Mouse (Mus musculus) forebrain, embryonic 14.5 days (tissue): ENCODE results near the gene Fbxo9. TPM values are rescaled to one million over a fixed set of nuclear protein-coding genes. Genes with fewer than 3 reads are reported as not detected.
A peak's percentile ranks its signal among the peaks of the same experiment; 100 is the strongest.
"Not testable (repeated sequence)": the region's sequence is repeated elsewhere in the genome, so short reads cannot be mapped to it uniquely, and the experiment has no call there.

Experiments used
- ATAC-seq: fragments of 200-750 bp; cut with Nextera tagmentation; 2 replicates; pipeline ENCODE4 v1.8.0; 2017; ENCODE audit warnings: mild to moderate bottlenecking, moderate library complexity
- DNase-seq: peaks from one replicate; pipeline ENCODE4 v3.0.0-alpha.2; 2015; ENCODE audit warnings: low spot score
- H3K27ac ChIP-seq: fragments of 300-500 bp; sonication (generic); 2 replicates; pipeline ENCODE4 v1.5.1; 2014; ENCODE audit warnings: low read depth, mild to moderate bottlenecking, control low read depth, low read length, moderate library complexity
- H3K27me3 ChIP-seq: fragments of 300-500 bp; sonication (generic); replicated peaks from 2 replicates; pipeline ENCODE4 v1.6.1; 2014; ENCODE audit warnings: low read length, control low read depth, mixed read lengths; ENCODE audit not compliant: control insufficient read depth, insufficient read depth
- H3K36me3 ChIP-seq: fragments of 300-500 bp; sonication (generic); 2 replicates; pipeline ENCODE4 v1.6.1; 2014; ENCODE audit warnings: low read length, control low read depth; ENCODE audit not compliant: control insufficient read depth, insufficient read depth
- H3K4me1 ChIP-seq: fragments of 300-500 bp; sonication (generic); 2 replicates; pipeline ENCODE4 v1.6.1; 2014; ENCODE audit warnings: antibody characterized with exemption, low read length, control low read depth; ENCODE audit not compliant: control insufficient read depth, insufficient read depth
- H3K4me2 ChIP-seq: fragments of 300-500 bp; sonication (generic); 2 replicates; pipeline ENCODE4 v1.6.1; 2014; ENCODE audit warnings: mild to moderate bottlenecking, control low read depth, low read length
- H3K4me3 ChIP-seq: fragments of 300-500 bp; sonication (generic); 2 replicates; pipeline ENCODE4 v1.5.1; 2014; ENCODE audit warnings: low read depth, low read length, control low read depth
- H3K9ac ChIP-seq: fragments of 300-500 bp; sonication (generic); 2 replicates; pipeline ENCODE4 v1.6.1; 2014; ENCODE audit warnings: mild to moderate bottlenecking, low read length, control low read depth, moderate library complexity
- H3K9me3 ChIP-seq: fragments of 300-500 bp; sonication (generic); replicated peaks from 2 replicates; pipeline ENCODE4 v1.6.1; 2016; ENCODE audit warnings: low read length, control low read depth, mixed read lengths; ENCODE audit not compliant: control insufficient read depth
- WGBS: fragments of 180-500 bp; shearing (Covaris S2); extraction: QIAGEN DNeasy Blood & Tissue Kit; methylation state at CpG from one replicate; pipeline ENCODE4 v1.1.7; 2014; 5-methylcytosine and 5-hydroxymethylcytosine counted together
- polyA plus RNA-seq: library from polyadenylated mRNA; unstranded; fragments of >200 nt; fragmentation: Nextera tagmentation; extraction: Ambion mirVana; gene quantifications from 2 replicates; pipeline ENCODE4 v1.2.1, GENCODE M21; 2014

Fbxo9 gene
- polyA plus RNA-seq: 50.3 and 53.0 TPM in 2 replicates

- Histone ChIP-seq H3K4me3 (peak within 1 kb of the TSS; percentile 90), H3K27me3 (no peaks in the 10 kb centered on the region), H3K4me2 (peak within 1 kb of the TSS; percentile 87), H3K27ac (peak within 1 kb of the TSS; percentile 86), H3K4me1 (peaks cover 11% of the 10 kb centered on the region), H3K36me3 (no peaks in the 10 kb centered on the region), H3K9ac (peak within 1 kb of the TSS; percentile 79), H3K9me3 (no peaks in the 10 kb centered on the region)
- WGBS: 1% methylated on average over 20 of the region's 20 CpGs
- ATAC-seq (peak; percentile 94), DNase-seq (peak; percentile 99)
These were observed at the start of gene Fbxo9, which contains the start of gene Ick for GRCm38 (mm10) chr9:78108796-78109239. TSS of gene Fbxo9 (minus strand) at chr9:78109065. TSS of gene Ick (plus strand) at chr9:78109192.

- Histone ChIP-seq H3K9me3 (no peaks in the 10 kb centered on the region), H3K27me3 (no peaks in the 10 kb centered on the region), H3K9ac (no peak overlapping the region), H3K4me1 (no peaks in the 10 kb centered on the region), H3K27ac (no peak overlapping the region), H3K36me3 (peaks cover 85% of the 10 kb centered on the region), H3K4me2 (no peak overlapping the region), H3K4me3 (no peak overlapping the region)
- no peak for ATAC-seq
- DNase-seq: no peak
- WGBS: 88% methylated on average over 1 of the region's 1 CpGs
These were observed 48.4 kb upstream of the Fbxo9 start for GRCm38 (mm10) chr9:78157221-78157620.

GRCm38 (mm10) chr9:78154211-78154977, 45.5 kb upstream of the Fbxo9 start:
- ATAC-seq (no peak), DNase-seq (no peak)
- WGBS: 93% methylated on average over 11 of the region's 11 CpGs
- H3K27me3 ChIP-seq: no peaks in the 10 kb centered on the region
- no peaks in the 10 kb centered on the region for H3K4me1 ChIP-seq
- H3K9ac ChIP-seq: no peak overlapping the region
- peaks cover 74% of the 10 kb centered on the region for H3K36me3 ChIP-seq
- H3K4me2 ChIP-seq: no peak overlapping the region
- H3K9me3 ChIP-seq: no peaks in the 10 kb centered on the region
- H3K4me3 ChIP-seq: no peak overlapping the region
- H3K27ac ChIP-seq: no peak overlapping the region

- not testable (repeated sequence) for H3K9ac ChIP-seq, H3K4me3 ChIP-seq, H3K4me1 ChIP-seq, H3K4me2 ChIP-seq, ATAC-seq, DNase-seq, H3K9me3 ChIP-seq, H3K27me3 ChIP-seq, H3K27ac ChIP-seq
- 92% methylated on average over 2 of the region's 2 CpGs for WGBS
- H3K36me3 ChIP-seq: peaks cover 53% of the 10 kb centered on the region
These were observed 40.9 kb upstream of the Fbxo9 start for GRCm38 (mm10) chr9:78149770-78150169.

- ATAC-seq: no peak
- H3K4me1 ChIP-seq: no peaks in the 10 kb centered on the region
- WGBS: 94% methylated on average over 6 of the region's 6 CpGs
These were observed 39.3 kb upstream of the Fbxo9 start for GRCm38 (mm10) chr9:78148149-78148548.

DNA sequence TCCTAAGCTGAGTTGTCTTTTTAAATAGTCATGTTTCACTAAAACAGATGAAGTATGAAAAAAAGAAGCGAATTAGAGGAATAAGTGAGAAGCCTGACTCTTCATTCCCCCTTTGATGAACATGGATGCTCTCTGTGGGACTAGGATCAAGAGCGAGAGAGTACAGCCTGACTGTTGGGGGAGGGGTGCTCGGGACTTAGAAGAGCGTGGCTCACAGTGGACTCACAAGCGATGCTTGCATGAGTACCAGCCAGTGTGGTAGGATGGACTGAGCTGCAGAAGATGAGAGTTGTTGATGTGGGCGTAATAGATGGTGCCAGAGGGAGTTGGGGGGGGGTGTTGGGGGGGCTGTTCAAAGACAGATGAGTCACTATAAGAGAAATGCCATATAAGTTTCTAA, 37.8 kb upstream of the Fbxo9 start:
- ATAC-seq (no peak), DNase-seq (peak; percentile 31)
- 79% methylated on average over 6 of the region's 6 CpGs for WGBS

More at GRCm38 (mm10) chr9:78148149-78148548, 39.3 kb upstream of the Fbxo9 start:
- H3K27ac ChIP-seq: no peak overlapping the region
- no peak for DNase-seq
- no peak overlapping the region for H3K4me3 ChIP-seq
- peaks cover 55% of the 10 kb centered on the region for H3K36me3 ChIP-seq
- H3K27me3 ChIP-seq: no peaks in the 10 kb centered on the region
- no peaks in the 10 kb centered on the region for H3K9me3 ChIP-seq
- H3K4me2 ChIP-seq: no peak overlapping the region
- no peak overlapping the region for H3K9ac ChIP-seq

DNA sequence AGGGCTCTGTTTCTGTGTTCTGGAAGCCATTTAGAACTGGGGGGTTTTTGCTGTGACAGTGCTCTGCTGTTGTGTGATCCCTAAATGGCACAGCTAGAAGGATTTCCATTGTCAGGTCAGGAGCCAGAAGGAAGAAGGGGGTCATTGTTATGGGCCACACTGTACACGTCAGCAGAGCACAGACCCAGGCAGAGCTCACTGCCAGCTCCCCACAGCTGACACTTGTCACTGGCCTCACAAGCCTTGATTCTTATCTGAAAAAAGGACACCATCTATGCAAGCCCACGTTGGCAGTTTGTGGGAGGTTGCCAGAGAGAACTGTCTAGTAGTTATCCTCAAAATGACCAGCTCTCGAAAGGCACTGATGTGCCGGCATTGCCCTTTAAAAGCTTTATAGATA, 37.2 kb upstream of the Fbxo9 start:
- no peaks in the 10 kb centered on the region for H3K4me1 ChIP-seq
- no peak overlapping the region for H3K4me2 ChIP-seq
- no peak overlapping the region for H3K9ac ChIP-seq
- 68% methylated on average over 4 of the region's 4 CpGs for WGBS
- no peak overlapping the region; the same call in 1 of the 2 replicates for H3K27ac ChIP-seq
- DNase-seq: no peak
- ATAC-seq: no peak
- H3K36me3 ChIP-seq: peaks cover 61% of the 10 kb centered on the region
- peaks cover 4% of the 10 kb centered on the region for H3K9me3 ChIP-seq
- no peaks in the 10 kb centered on the region for H3K27me3 ChIP-seq
- H3K4me3 ChIP-seq: no peak overlapping the region

More for the DNA sequence above, 37.8 kb upstream of the Fbxo9 start:
- Histone ChIP-seq H3K27ac (no peak overlapping the region), H3K36me3 (peaks cover 61% of the 10 kb centered on the region), H3K9me3 (peaks cover 4% of the 10 kb centered on the region), H3K27me3 (no peaks in the 10 kb centered on the region), H3K4me1 (no peaks in the 10 kb centered on the region), H3K4me2 (no peak overlapping the region), H3K4me3 (no peak overlapping the region), H3K9ac (no peak overlapping the region)

DNA sequence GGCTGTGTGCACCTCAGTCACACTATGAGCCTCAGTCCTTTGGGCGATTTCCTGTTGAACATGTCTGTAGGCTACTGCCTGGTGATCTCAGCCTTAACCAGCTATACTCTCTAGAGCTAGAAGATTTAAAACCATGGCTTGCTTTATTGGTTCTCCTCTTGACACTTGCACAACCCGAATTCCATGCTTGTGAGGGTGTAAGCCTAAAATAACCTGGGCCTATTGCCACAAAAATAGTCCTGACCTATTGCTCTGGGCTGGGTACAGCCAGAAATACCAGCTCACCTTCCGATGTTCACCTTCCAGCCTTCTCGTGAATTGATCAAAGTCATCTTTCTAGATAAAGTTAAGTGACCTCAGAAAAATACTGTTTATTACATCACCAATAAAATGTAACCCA, 30.6 kb upstream of the Fbxo9 start:
- 93% methylated on average over 4 of the region's 4 CpGs for WGBS
- H3K36me3 ChIP-seq: peaks cover 52% of the 10 kb centered on the region
- no peaks in the 10 kb centered on the region for H3K27me3 ChIP-seq
- no peaks in the 10 kb centered on the region for H3K4me1 ChIP-seq
- no peak overlapping the region for H3K27ac ChIP-seq
- H3K9me3 ChIP-seq: peaks cover 4% of the 10 kb centered on the region
- H3K9ac ChIP-seq: no peak overlapping the region
- DNase-seq (no peak), ATAC-seq (no peak)
- H3K4me2 ChIP-seq: no peak overlapping the region
- H3K4me3 ChIP-seq: no peak overlapping the region

- no peak overlapping the region for H3K9ac ChIP-seq
- no peaks in the 10 kb centered on the region for H3K27me3 ChIP-seq
- H3K4me1 ChIP-seq: no peaks in the 10 kb centered on the region
- H3K4me2 ChIP-seq: no peak overlapping the region
- ATAC-seq (no peak), DNase-seq (no peak)
- H3K36me3 ChIP-seq: peaks cover 48% of the 10 kb centered on the region
- WGBS: 96% methylated on average over 9 of the region's 9 CpGs
- no peak overlapping the region for H3K27ac ChIP-seq
- H3K9me3 ChIP-seq: peaks cover 4% of the 10 kb centered on the region
- H3K4me3 ChIP-seq: no peak overlapping the region
These were observed 29.3 kb upstream of the Fbxo9 start for GRCm38 (mm10) chr9:78138044-78138676.
